Mouse (Mus musculus) B cell, adult 2 months (primary cell): Measurements from ENCODE around the gene Atrnl1.
A peak's percentile ranks its signal among the peaks of the same experiment; 100 is the strongest.
"Not testable (repeated sequence)": the region's sequence is repeated elsewhere in the genome, so short reads cannot be mapped to it uniquely, and the experiment has no call there.

Source experiments
- DNase-seq, 2 experiments: peaks; one replicate each; pipeline ENCODE4 v3.0.0; 2022

Gene Atrnl1

GRCm38 (mm10) chr19:57610058-57610475 is 767 bp upstream of the Atrnl1 start:
- no peak for DNase-seq

- peak; percentile 69 to 72 for DNase-seq
Observed at GRCm38 (mm10) chr19:57611291-57612178, 701 bp downstream of the Atrnl1 start.

GRCm38 (mm10) chr19:57612179-57612472 is 1.3 kb downstream of the Atrnl1 start:
- DNase-seq: peak in 1 of 2 experiments; percentile 5

- DNase-seq: no peak
Observed at GRCm38 (mm10) chr19:57615972-57616621, 5.3 kb downstream of the Atrnl1 start.

GRCm38 (mm10) chr19:57619088-57619487 is 8.3 kb downstream of the Atrnl1 start:
- DNase-seq: no peak

- no peak for DNase-seq
Observed at GRCm38 (mm10) chr19:57621814-57622213, 11.0 kb downstream of the Atrnl1 start.

GRCm38 (mm10) chr19:57625738-57626137 is 14.9 kb downstream of the Atrnl1 start:
- no peak for DNase-seq

- no peak for DNase-seq
Observed at GRCm38 (mm10) chr19:57627251-57627650, 16.4 kb downstream of the Atrnl1 start.

GRCm38 (mm10) chr19:57642536-57642935 is 31.7 kb downstream of the Atrnl1 start:
- no peak for DNase-seq

- peak; percentile 26 to 29 for DNase-seq
Observed at GRCm38 (mm10) chr19:57642980-57643379, 32.1 kb downstream of the Atrnl1 start.

GRCm38 (mm10) chr19:57648202-57648943 is 37.5 kb downstream of the Atrnl1 start:
- DNase-seq: peak; percentile 42

- DNase-seq: no peak
Observed at GRCm38 (mm10) chr19:57648944-57649271, 38.1 kb downstream of the Atrnl1 start.

GRCm38 (mm10) chr19:57655083-57655482 is 44.2 kb downstream of the Atrnl1 start:
- DNase-seq: peak; percentile 34 to 44

GRCm38 (mm10) chr19:57655491-57655890 is 44.7 kb downstream of the Atrnl1 start:
- no peak for DNase-seq

- no peak for DNase-seq
Observed at GRCm38 (mm10) chr19:57657426-57658087, 46.7 kb downstream of the Atrnl1 start.

GRCm38 (mm10) chr19:57658111-57659091 is 47.6 kb downstream of the Atrnl1 start:
- peak in 1 of 2 experiments; percentile 7 for DNase-seq

- DNase-seq: no peak
Observed at GRCm38 (mm10) chr19:57667011-57667410, 56.2 kb downstream of the Atrnl1 start.

GRCm38 (mm10) chr19:57667946-57668345 is 57.1 kb downstream of the Atrnl1 start:
- DNase-seq: no peak

GRCm38 (mm10) chr19:57679455-57679854 is 68.6 kb downstream of the Atrnl1 start:
- no peak for DNase-seq

- DNase-seq: no peak
Observed at GRCm38 (mm10) chr19:57686596-57686995, 75.8 kb downstream of the Atrnl1 start.

GRCm38 (mm10) chr19:57692566-57692965 is 81.7 kb downstream of the Atrnl1 start:
- no peak for DNase-seq

GRCm38 (mm10) chr19:57696781-57697180 is 85.9 kb downstream of the Atrnl1 start:
- not testable (repeated sequence) for DNase-seq
